ENCODE assay signal across 22 mouse cellular contexts in the genomic region with DNA sequence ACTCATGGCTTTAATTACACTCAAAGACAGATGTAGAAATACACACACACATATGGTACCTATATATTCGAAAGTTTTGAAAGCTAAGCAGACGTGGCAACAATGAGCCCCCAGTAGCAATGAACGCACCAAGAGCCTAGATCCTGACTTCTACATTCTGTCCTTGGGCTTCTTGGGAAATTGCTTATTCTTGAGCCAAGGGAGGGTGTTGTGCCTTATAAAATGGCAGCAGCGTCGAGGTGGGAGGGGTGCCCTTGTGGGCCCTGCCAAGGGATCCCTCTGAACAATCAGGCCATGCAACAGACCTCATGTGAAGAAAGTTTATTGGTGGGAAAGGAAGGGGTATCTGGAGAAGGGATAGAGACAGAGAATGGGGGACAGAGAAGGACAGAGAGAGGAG. TPM values are rescaled to one million over a fixed set of nuclear protein-coding genes. Genes with fewer than 3 reads are reported as not detected.
DNase-seq lines count a peak whose midpoint lies in the region; ATAC-seq lines count a peak whose summit lies in the region.
"Had no signal": no experiment of that assay in that cellular context is flagged by ENCODE, and none has a peak within 500 bp of the region (broad histone marks: within the 10 kb centered on the region; RNA-seq: fewer than 3 reads in every experiment).

No protein-coding gene starts in this region.

- H3K9me3 ChIP-seq in intestine, embryonic 14.5 days (ENCODE audit: control insufficient read depth, low read length), result no peaks in the 10 kb centered on the region
- no peaks in the 10 kb centered on the region for H3K9me3 ChIP-seq in intestine, embryonic 15.5 days
- no peaks in the 10 kb centered on the region for H3K9me3 ChIP-seq in midbrain, embryonic 11.5 days (ENCODE audit: control insufficient read depth, low read length)
- no peaks in the 10 kb centered on the region for H3K9me3 ChIP-seq in midbrain, embryonic 13.5 days
- H3K9me3 ChIP-seq in neural tube, embryonic 15.5 days (replicated peaks), result no peaks in the 10 kb centered on the region
- H3K9me3 ChIP-seq: G1E had no signal

- WGBS in intestine, embryonic 14.5 days, result 93% methylated on average over 5 of the region's 5 CpGs
- WGBS in intestine, embryonic 15.5 days, result 91% methylated on average over 5 of the region's 5 CpGs
- WGBS in midbrain, embryonic 11.5 days, result 93% methylated on average over 5 of the region's 5 CpGs
- WGBS in midbrain, embryonic 13.5 days, result 90% methylated on average over 5 of the region's 5 CpGs
- WGBS in neural tube, embryonic 15.5 days, result 93% methylated on average over 5 of the region's 5 CpGs

- no peak overlapping the region for H3K4me2 ChIP-seq in intestine, embryonic 14.5 days (ENCODE audit: low read length)
- no peak overlapping the region for H3K4me2 ChIP-seq in intestine, embryonic 15.5 days (replicated peaks)
- H3K4me2 ChIP-seq in midbrain, embryonic 11.5 days, result no peak overlapping the region
- H3K4me2 ChIP-seq in midbrain, embryonic 13.5 days (replicated peaks), result no peak overlapping the region
- H3K4me2 ChIP-seq in neural tube, embryonic 15.5 days, result no peak overlapping the region

- no peak overlapping the region for H3K9ac ChIP-seq in intestine, embryonic 14.5 days (ENCODE audit: low read length)
- H3K9ac ChIP-seq in intestine, embryonic 15.5 days, result no peak overlapping the region
- H3K9ac ChIP-seq in midbrain, embryonic 11.5 days (ENCODE audit: low read length), result no peak overlapping the region
- H3K9ac ChIP-seq in midbrain, embryonic 13.5 days (replicated peaks), result no peak overlapping the region
- H3K9ac ChIP-seq in neural tube, embryonic 15.5 days (replicated peaks), result no peak overlapping the region

- no peak for ATAC-seq in intestine, embryonic 14.5 days (replicated peaks; ENCODE audit: low FRiP score, low TSS enrichment, low read depth)
- ATAC-seq in intestine, embryonic 15.5 days, result no peak
- no peak for ATAC-seq in midbrain, embryonic 11.5 days (ENCODE audit: low FRiP score)
- no peak for ATAC-seq in midbrain, embryonic 13.5 days
- no peak for ATAC-seq in neural tube, embryonic 15.5 days (ENCODE audit: low FRiP score)
- ATAC-seq: activated CD4-positive, CD25-positive, alpha-beta regulatory T cell, adult 4 months; CD4-positive, CD25-positive, alpha-beta regulatory T cell, adult 4 months; Patski had no signal

- no peaks in the 10 kb centered on the region for H3K36me3 ChIP-seq in intestine, embryonic 14.5 days (ENCODE audit: control insufficient read depth, insufficient read depth, low read length)
- H3K36me3 ChIP-seq in intestine, embryonic 15.5 days, result no peaks in the 10 kb centered on the region
- H3K36me3 ChIP-seq in midbrain, embryonic 11.5 days (ENCODE audit: control insufficient read depth, insufficient read depth, low read length), result no peaks in the 10 kb centered on the region
- no peaks in the 10 kb centered on the region for H3K36me3 ChIP-seq in midbrain, embryonic 13.5 days
- H3K36me3 ChIP-seq in neural tube, embryonic 15.5 days, result no peaks in the 10 kb centered on the region
- H3K36me3 ChIP-seq: G1E had no signal

- H3K4me3 ChIP-seq in intestine, embryonic 14.5 days (ENCODE audit: low read depth, low read length), result no peak overlapping the region
- no peak overlapping the region for H3K4me3 ChIP-seq in intestine, embryonic 15.5 days (replicated peaks)
- H3K4me3 ChIP-seq in midbrain, embryonic 11.5 days (ENCODE audit: low read depth, low read length), result no peak overlapping the region
- H3K4me3 ChIP-seq in midbrain, embryonic 13.5 days (replicated peaks), result no peak overlapping the region
- H3K4me3 ChIP-seq in neural tube, embryonic 15.5 days (replicated peaks), result no peak overlapping the region

- no peak overlapping the region for H3K27ac ChIP-seq in intestine, embryonic 14.5 days (ENCODE audit: low read depth)
- no peak overlapping the region for H3K27ac ChIP-seq in intestine, embryonic 15.5 days
- no peak overlapping the region for H3K27ac ChIP-seq in midbrain, embryonic 11.5 days (ENCODE audit: low read depth, low read length)
- no peak overlapping the region for H3K27ac ChIP-seq in midbrain, embryonic 13.5 days
- no peak overlapping the region for H3K27ac ChIP-seq in neural tube, embryonic 15.5 days (replicated peaks)

- intact Hi-C loops in heart, postnatal 10 days (cut with DNase I), result no loop called here

- DNase-seq in heart, adult 11 months, result peak; percentile 53
- no peak for DNase-seq in heart, postnatal 10 days
- DNase-seq in intestine, embryonic 14.5 days (ENCODE audit: low spot score), result peak; percentile 28
- peak; percentile 71 for DNase-seq in midbrain, embryonic 11.5 days (ENCODE audit: low spot score, missing footprints)
- DNase-seq in neural tube, embryonic 10.5 days (ENCODE audit: extremely low spot score, low spot score), result peak; percentile 7
- DNase-seq: adrenal gland, adult 2 months; adrenal gland, adult 8-10 months; adrenal gland, postnatal 10 days; adrenal gland, postnatal 14 days; adrenal gland, postnatal 25 days; adrenal gland, postnatal 36 days; B cell, adult 2 months; cerebellum, adult 11 months; cerebellum, adult 11-12 months had no signal

- no peaks in the 10 kb centered on the region for H3K27me3 ChIP-seq in intestine, embryonic 14.5 days (replicated peaks; ENCODE audit: control insufficient read depth, insufficient read depth, low read length)
- H3K27me3 ChIP-seq in intestine, embryonic 15.5 days (replicated peaks), result no peaks in the 10 kb centered on the region
- H3K27me3 ChIP-seq in midbrain, embryonic 11.5 days (ENCODE audit: control insufficient read depth, insufficient read depth, low read length), result no peaks in the 10 kb centered on the region
- H3K27me3 ChIP-seq in midbrain, embryonic 13.5 days, result no peaks in the 10 kb centered on the region
- H3K27me3 ChIP-seq in neural tube, embryonic 15.5 days (replicated peaks), result no peaks in the 10 kb centered on the region
- H3K27me3 ChIP-seq: CH12.LX, Patski had no signal

- no peaks in the 10 kb centered on the region for H3K4me1 ChIP-seq in intestine, embryonic 14.5 days (replicated peaks; ENCODE audit: control insufficient read depth, insufficient read depth, low read length)
- no peaks in the 10 kb centered on the region for H3K4me1 ChIP-seq in intestine, embryonic 15.5 days (replicated peaks)
- no peaks in the 10 kb centered on the region for H3K4me1 ChIP-seq in midbrain, embryonic 11.5 days (ENCODE audit: control insufficient read depth, insufficient read depth, low read length)
- no peaks in the 10 kb centered on the region for H3K4me1 ChIP-seq in midbrain, embryonic 13.5 days (replicated peaks)
- H3K4me1 ChIP-seq in neural tube, embryonic 15.5 days, result no peaks in the 10 kb centered on the region

RNA-seq across cellular contexts. Expression of gene Lcor, which starts 18.6 kb away (rescaled TPM):
- total RNA-seq in heart, postnatal 10 days (2021), result 10 to 100 TPM; 13.7 to 13.8 TPM
- 26.7 and 27.6 TPM in 2 replicates for polyA plus RNA-seq in intestine, embryonic 14.5 days (2014; fragmentation: Nextera tagmentation; extraction: Ambion mirVana)
- polyA plus RNA-seq in intestine, embryonic 15.5 days (2015; fragmentation: Nextera tagmentation; extraction: Ambion mirVana), result 27.3 and 30.3 TPM in 2 replicates
- 31.3 and 34.1 TPM in 2 replicates for polyA plus RNA-seq in midbrain, embryonic 11.5 days (2014; fragmentation: Nextera tagmentation; extraction: Ambion mirVana)
- 36.5 and 36.6 TPM in 2 replicates for polyA plus RNA-seq in midbrain, embryonic 13.5 days (2015; fragmentation: Nextera tagmentation; extraction: Ambion mirVana)
- 12.4 and 13.8 TPM in 2 replicates for polyA plus RNA-seq in neural tube, embryonic 15.5 days (2015; fragmentation: Nextera tagmentation; extraction: Ambion mirVana)

Comparison
In these comparisons a context has a peak if more than half of its experiments do, and no peak if none do; other contexts are left out.
1. DNase-seq: peak in heart, adult 11 months (single experiment), intestine, embryonic 14.5 days (single experiment), midbrain, embryonic 11.5 days (single experiment) and neural tube, embryonic 10.5 days (single experiment); none in heart, postnatal 10 days (0 of 2).